Mouse (Mus musculus): Measurements from ENCODE around the gene Sema4c. TPM values are rescaled to one million over a fixed set of nuclear protein-coding genes. Genes with fewer than 3 reads are reported as not detected.

Gene Sema4c
- 1.9 and 3.7 TPM in 2 replicates for total RNA-seq (2017)

DNA sequence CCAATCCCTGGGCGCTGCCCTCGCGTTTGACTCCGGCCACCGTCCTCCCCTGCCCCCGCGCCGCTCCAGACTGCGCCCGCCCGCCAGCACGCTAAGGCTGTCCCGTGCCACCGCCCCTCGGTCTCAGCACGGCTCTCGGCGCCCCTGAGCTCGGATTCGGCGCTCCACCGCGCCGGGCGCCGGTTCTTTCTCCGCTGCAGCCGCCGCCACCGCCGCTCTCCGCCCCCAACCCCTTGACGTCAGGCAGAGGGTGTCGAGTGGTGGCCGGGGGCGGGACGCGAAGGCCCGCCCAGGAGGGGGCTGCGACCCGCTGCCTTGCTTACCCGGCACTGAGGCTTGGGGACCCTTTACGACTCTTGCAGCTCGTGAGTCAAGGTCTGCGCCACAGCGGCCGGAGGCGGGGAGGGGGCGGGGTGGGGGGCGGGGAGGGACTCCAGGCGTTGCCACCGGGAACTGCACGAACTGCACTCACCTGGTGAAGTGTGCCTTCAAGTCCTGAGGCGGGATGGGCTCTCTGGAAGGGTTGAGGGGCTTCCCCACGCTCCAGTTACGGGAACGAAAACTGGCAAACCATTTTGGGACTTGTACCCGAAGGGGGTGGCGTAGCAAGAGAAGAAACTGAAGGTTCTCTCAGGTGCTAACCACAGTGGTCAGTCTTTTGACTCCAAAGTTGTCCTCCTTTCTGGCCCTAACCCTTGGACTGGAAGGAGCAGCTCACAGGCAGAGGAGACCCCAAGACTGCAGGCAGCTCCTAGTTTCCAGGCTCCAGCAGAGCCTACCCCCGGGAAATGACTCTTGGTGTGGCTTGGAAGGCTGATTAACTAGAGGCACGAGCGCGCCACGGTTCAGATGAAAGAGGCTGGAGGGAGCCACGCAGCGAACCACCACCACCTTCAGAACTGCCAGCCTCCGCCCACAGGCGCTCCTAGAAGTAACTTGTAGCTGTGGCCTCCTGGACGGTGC is at the start of gene Sema4c:
Gene Sema4c (minus strand): TSS at position 319 of the 963 bp plus-strand sequence.
- ATAC-seq (replicated peaks in 1 of 2; ENCODE audit: insufficient read depth in 1 of 2, low FRiP score in 2 of 2, low TSS enrichment in 1 of 2, low read depth in 1 of 2, poor library complexity in 2 of 2, severe bottlenecking in 2 of 2) = 0 out of 4 replicates have a peak, but pooled peaks have one; percentile 16 to 19

DNA sequence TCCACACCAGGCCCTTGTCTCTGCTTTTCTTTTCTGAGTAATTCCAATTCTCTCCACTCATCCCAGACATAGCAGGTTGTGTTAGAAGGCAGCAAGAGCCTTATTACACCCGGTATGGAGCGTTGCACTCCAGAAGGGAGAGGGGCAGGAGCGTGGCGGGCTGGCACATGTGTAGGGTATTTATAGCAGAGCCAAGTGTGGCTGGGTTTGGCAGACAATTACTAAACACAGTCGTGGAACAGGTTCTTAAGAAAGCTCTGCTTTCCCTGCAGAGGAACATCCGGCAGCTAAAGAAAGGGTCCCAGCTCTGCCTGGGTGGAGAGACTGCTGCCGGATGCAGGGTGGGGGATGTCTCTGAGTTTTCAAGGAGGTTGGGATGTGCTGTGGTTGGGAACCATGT is 48.8 kb upstream of the Sema4c start:
- ATAC-seq (replicated peaks in 1 of 2; ENCODE audit: insufficient read depth in 1 of 2, low FRiP score in 2 of 2, low TSS enrichment in 1 of 2, low read depth in 1 of 2, poor library complexity in 2 of 2, severe bottlenecking in 2 of 2) = no peak

DNA sequence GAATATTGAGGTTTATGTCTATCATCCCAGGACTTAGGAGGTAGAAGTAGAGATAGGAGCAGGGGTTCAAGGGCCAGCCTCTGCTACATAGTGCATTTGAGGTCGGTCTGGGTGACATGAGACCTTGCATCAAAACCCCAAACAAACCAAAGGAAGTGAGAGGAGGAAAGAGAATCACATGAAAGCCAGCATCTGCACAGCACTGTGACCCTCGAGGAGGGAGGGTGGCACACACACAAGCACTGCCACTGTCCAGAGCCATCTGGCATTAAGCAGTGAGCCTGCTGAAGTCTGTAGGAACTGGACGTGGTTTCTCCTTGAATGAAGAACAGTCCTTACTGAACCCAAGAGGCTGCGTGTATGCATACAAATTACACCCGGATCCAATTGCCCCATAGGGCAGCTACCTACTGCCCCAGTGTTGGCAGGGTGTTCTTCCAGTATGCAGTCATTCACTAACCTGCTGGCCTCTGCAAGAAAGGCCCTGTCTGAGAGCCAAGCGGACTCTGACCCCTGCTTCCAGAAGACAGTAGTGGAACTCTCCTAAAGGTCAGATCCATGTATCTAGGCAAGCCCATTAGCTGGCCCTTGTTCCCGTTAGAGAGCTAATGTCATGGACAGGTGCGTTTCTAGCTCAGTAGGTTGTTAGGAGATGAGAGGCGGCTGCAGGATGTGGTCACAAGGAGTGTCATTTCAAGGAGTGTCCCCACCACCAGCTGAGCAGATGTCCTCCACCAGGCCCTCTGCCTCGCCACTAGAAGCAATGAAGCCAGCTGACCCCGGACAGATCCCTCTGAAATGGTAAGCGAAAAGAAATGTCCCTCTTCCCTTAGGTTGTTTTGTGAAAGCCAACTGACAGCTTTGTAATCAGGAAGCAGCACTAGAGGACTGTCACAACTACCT is 46.4 kb upstream of the Sema4c start:
- peak; percentile 19 to 51; a peak in 3 of 4 replicates for ATAC-seq (replicated peaks in 1 of 2; ENCODE audit: insufficient read depth in 1 of 2, low FRiP score in 2 of 2, low TSS enrichment in 1 of 2, low read depth in 1 of 2, poor library complexity in 2 of 2, severe bottlenecking in 2 of 2)

DNA sequence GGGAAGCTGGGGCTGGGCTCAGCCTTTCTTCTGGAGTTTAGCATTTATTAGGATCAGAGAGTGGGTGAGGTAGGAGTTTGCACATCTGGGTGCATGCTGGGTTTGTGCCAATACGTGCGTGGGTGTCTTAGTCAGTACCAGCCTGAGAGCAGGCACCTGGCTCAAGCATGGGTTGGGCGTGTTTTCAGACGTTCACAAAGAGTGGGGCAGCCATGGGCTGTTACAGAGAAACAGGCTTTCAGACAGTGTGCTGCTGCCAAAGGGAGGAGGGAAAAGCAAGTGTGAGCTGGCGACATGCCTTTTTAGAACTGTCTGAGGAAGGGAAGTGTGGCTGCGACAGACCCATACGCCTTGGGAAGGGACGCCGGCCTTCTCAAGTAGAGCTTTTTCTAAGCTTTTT is 45.2 kb upstream of the Sema4c start:
- 0 out of 4 replicates have a peak, but pooled peaks of 1 of the 2 experiments have one; percentile 8 for ATAC-seq (replicated peaks in 1 of 2; ENCODE audit: insufficient read depth in 1 of 2, low FRiP score in 2 of 2, low TSS enrichment in 1 of 2, low read depth in 1 of 2, poor library complexity in 2 of 2, severe bottlenecking in 2 of 2)

DNA sequence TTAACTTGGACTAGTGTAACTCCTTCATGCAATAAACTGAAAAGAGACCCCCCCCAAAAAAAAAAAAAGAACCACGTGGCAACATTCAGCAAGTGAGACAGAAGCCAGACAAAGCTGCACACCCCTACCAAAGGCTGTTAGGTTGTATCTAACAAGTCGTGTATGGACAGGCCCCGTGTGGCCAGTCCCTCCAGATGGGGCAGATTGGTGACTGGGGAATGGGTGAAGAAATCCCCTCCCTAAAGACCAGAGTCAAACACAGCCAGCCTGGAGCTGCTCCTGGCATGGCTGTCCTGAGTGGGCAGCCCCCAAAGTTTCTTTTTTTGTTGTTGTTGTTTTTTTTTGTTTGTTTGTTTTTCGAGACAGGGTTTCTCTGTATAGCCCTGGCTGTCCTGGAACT is 44.1 kb upstream of the Sema4c start:
- no peak for ATAC-seq (replicated peaks in 1 of 2; ENCODE audit: insufficient read depth in 1 of 2, low FRiP score in 2 of 2, low TSS enrichment in 1 of 2, low read depth in 1 of 2, poor library complexity in 2 of 2, severe bottlenecking in 2 of 2)

DNA sequence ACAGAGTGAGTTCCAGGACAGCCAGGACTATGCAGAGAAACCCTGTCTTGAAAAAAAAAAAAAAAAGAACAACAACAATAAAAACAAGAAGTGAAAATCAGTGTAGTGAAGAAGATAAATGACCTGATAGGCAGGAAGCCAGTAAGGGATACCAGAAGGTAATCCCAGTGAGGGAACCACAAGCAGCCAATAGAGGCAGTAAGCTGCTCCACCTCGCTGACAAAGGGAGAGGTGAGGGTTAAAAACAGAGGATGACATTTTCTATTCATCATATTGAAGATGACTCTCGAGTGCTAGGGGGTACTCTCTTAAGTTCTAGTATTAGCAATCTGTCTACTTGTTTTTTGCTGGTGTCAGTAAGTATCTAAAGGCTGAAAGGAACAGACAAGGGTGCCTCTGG is 40.3 kb upstream of the Sema4c start:
- no peak for ATAC-seq (replicated peaks in 1 of 2; ENCODE audit: insufficient read depth in 1 of 2, low FRiP score in 2 of 2, low TSS enrichment in 1 of 2, low read depth in 1 of 2, poor library complexity in 2 of 2, severe bottlenecking in 2 of 2)

DNA sequence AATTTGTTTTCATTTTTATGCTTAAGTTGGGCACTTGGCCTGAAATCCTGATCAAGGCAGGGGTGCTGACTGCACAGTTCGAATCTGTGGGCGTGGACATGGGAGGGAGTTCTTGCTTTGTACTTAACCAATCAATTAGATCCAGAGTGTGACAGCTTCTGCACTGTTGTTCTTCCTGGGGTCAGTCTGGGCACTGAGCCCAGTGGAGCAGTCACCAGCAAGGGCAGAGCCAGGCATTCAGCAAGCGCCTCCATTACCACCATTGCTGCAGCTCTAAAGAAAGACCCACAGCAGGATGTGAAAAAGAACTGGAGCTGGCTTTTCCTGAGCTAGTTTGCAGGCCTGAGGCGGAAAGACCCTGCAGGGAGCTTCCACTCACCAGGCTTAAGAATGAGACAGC is 38.0 kb upstream of the Sema4c start:
- ATAC-seq (replicated peaks in 1 of 2; ENCODE audit: insufficient read depth in 1 of 2, low FRiP score in 2 of 2, low TSS enrichment in 1 of 2, low read depth in 1 of 2, poor library complexity in 2 of 2, severe bottlenecking in 2 of 2) = no peak

DNA sequence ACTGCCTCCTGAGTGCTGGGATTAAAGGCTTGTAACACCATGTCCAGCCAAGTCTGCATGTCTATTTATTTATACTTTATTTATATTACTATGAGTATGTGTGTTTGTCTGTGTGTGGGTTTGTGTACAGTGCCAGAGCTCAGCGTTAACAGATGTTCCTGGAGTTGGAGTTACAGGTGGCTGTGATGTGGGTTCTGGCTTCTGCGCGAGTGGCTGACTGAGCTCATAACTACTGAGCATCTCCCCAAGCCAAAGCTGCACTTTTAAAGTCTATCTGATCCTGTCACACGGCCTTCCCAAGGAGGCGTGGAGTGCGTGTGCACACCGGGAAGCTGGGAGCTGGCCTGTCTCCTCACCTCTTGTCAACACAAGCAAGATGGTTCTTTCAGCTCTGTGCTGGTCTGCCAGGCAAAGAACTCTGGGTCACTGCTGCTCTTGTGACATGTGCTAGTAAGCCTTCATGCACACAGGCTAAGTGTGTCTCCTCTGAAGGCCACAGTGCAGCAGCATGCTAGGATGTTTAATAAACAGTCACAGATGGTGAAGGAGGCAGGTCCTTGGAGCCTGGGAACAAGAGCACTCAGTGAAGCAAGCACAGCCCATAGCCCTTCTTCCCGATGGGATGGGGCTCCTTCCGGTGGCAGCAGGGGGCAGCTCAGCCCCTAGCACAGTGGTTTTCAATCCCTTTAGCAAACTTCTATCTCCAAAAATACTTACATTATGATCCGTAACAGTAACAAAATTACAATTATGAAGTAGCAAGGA is 37.2 kb upstream of the Sema4c start:
- ATAC-seq (replicated peaks in 1 of 2; ENCODE audit: insufficient read depth in 1 of 2, low FRiP score in 2 of 2, low TSS enrichment in 1 of 2, low read depth in 1 of 2, poor library complexity in 2 of 2, severe bottlenecking in 2 of 2) = no peak

DNA sequence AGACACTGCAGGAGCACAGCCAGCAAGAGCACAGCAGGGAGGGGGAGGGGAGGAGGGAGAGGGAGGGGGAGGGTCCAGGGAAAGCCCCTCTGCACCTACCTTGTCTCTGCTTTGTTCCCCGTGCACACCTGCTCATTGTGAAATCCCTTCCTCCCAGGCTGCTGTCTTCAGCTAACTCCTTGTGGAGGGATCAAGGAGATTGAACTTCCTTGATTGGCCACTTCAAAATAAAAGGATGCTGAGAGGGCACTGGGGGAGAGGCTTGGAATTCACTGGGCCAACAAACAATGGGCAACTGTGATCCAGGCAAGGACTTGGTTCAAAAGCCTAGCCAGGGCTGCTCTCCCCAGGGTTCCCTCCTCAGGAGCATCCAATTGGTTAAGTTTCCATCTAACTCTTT is 35.0 kb upstream of the Sema4c start:
- ATAC-seq (replicated peaks in 1 of 2; ENCODE audit: insufficient read depth in 1 of 2, low FRiP score in 2 of 2, low TSS enrichment in 1 of 2, low read depth in 1 of 2, poor library complexity in 2 of 2, severe bottlenecking in 2 of 2) = no peak

DNA sequence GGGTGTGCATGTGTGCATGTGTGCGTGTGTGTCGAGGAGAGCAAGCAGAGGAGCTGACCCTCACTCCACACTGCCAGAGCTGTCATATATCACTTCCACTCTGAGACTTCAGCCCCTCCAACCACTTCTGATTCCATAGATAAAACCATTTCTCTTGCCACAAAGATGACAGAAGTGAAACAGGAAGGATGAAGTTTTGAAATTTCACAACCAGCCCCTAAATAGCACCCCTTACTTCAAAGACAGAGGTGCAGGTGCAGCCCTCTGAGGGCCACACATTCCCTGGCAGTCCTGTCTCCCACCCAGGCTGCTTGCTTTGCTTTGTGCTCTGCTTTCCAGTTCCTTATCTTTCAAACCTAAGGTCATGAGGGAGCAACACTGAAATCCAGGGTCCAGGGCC is 33.3 kb upstream of the Sema4c start:
- peak in 1 of 2 experiments; percentile 23; a peak in 1 of 4 replicates for ATAC-seq (replicated peaks in 1 of 2; ENCODE audit: insufficient read depth in 1 of 2, low FRiP score in 2 of 2, low TSS enrichment in 1 of 2, low read depth in 1 of 2, poor library complexity in 2 of 2, severe bottlenecking in 2 of 2)

DNA sequence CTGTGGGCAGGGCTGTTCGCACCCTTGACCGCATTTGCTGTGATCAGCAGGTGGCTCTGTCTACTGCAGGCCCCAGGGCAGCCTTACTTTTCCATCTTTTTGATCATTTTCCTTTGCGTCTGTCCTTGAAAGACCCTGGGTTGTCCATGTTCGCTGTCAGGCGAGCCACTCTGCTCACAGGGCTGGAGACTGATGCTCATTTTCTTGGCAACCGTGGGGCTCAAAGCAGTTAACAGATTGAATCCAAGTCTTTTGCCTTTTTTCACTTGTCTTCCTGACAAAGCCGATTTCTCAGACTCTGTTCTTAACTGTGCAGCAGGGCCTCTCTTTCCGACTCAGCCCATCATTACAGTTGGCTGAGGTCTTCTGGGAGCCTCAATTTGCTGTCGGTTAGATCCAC is 32.5 kb upstream of the Sema4c start:
- ATAC-seq (replicated peaks in 1 of 2; ENCODE audit: insufficient read depth in 1 of 2, low FRiP score in 2 of 2, low TSS enrichment in 1 of 2, low read depth in 1 of 2, poor library complexity in 2 of 2, severe bottlenecking in 2 of 2) = no peak

DNA sequence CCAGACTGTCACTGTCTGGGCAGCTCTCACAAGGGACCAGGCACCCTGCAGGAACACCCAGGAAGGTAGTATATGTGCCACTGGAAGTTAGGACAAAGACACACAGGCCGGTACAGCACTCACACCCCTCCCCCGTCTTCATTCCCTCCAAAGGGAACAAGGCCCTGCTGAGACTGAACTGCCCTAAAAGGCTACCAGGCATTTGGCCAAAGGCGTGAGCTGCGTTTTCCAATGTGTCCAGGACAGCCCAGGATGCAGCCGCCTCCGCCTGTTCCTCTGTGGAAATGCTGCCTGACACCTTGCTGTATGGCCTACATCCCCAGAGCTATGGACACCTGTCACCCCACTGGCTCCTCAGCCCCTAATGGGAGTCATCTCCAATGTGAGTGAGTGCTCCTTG is 31.3 kb upstream of the Sema4c start:
- ATAC-seq (replicated peaks in 1 of 2; ENCODE audit: insufficient read depth in 1 of 2, low FRiP score in 2 of 2, low TSS enrichment in 1 of 2, low read depth in 1 of 2, poor library complexity in 2 of 2, severe bottlenecking in 2 of 2) = no peak

DNA sequence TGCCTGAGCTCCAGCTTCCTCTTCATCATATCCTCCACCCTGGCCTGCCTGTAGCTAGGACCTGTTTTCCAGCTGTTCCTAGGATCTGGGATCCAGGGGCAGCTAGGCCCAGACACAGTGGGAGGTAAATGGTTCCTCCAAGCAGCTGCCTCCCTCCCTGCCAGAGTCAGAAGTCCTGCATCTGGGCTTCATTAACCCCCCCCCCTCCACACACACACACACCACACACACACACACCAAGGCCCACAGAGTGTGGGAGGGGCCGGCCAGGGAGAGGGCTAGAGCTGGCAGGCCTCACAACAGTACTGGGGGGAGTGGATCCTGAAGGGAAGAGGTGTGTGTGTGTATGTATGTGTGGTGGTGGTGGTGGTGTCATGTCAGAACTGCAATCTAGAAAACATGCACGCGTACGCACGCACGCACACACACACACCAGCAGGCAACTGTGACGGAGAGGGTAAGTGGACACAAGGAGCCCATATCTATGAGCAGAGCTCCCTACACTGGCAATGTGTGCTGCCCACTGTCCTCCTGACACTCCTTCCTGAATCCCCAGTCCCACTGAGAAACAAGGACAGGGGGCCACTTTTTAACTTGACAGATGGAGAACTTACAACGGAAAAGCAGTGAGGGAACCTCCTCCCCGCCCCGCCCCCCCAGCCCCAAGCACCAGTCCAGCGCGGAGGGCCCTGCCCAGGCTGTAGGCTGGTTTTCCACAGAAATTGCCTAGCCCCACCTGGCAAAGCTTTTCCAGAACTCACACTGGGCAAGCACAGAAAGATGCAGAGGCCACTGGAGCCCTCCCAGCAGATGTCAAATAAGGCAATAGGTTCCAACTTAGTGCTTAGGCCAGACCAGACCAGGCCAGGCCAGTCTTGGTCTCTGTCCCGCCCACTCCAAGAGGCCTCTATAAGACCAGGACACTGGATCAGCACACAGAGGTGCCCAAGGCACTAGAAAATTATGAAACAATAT is 30.6 kb upstream of the Sema4c start:
- ATAC-seq (replicated peaks in 1 of 2; ENCODE audit: insufficient read depth in 1 of 2, low FRiP score in 2 of 2, low TSS enrichment in 1 of 2, low read depth in 1 of 2, poor library complexity in 2 of 2, severe bottlenecking in 2 of 2) = peak in 1 of 2 experiments; percentile 13; a peak in 1 of 4 replicates

DNA sequence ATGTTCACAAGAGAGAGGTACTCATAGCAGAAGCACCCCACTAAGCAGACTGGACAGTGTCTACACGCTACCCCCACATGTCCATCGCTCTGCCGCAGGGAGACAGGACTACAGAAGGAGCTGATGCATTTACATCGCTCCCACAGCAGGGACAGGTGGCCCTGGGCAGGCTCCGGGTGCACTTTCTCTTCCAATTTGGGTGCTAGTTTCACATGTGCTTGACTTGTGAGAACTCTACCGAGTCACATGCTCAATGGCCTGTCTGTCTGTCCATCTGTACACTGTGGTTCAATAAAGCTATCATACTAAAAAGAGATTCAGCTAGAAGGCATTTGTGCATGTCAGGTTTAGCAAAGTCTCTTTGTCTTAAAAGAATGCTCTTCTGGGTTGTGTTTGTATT is 29.7 kb upstream of the Sema4c start:
- no peak for ATAC-seq (replicated peaks in 1 of 2; ENCODE audit: insufficient read depth in 1 of 2, low FRiP score in 2 of 2, low TSS enrichment in 1 of 2, low read depth in 1 of 2, poor library complexity in 2 of 2, severe bottlenecking in 2 of 2)

DNA sequence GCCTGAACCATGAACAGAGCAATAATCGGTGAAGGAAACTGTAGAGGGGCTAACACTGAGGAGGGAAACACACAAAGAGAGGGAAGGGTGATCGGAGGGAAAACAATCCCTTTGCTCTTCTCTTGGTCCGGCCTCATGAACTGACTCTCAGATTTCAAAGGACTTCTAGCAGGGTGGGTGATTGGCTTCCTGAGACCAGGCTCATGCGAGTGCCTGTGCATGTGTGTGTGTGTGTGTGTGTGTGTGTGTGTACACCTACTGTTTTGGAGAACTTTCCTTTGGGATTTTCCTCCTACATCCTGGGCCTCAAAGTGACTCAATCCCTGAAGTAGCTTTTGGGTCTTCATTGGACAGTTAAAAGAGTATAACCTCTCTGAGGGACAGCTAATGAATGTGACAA is 28.1 kb upstream of the Sema4c start:
- ATAC-seq (replicated peaks in 1 of 2; ENCODE audit: insufficient read depth in 1 of 2, low FRiP score in 2 of 2, low TSS enrichment in 1 of 2, low read depth in 1 of 2, poor library complexity in 2 of 2, severe bottlenecking in 2 of 2) = no peak

DNA sequence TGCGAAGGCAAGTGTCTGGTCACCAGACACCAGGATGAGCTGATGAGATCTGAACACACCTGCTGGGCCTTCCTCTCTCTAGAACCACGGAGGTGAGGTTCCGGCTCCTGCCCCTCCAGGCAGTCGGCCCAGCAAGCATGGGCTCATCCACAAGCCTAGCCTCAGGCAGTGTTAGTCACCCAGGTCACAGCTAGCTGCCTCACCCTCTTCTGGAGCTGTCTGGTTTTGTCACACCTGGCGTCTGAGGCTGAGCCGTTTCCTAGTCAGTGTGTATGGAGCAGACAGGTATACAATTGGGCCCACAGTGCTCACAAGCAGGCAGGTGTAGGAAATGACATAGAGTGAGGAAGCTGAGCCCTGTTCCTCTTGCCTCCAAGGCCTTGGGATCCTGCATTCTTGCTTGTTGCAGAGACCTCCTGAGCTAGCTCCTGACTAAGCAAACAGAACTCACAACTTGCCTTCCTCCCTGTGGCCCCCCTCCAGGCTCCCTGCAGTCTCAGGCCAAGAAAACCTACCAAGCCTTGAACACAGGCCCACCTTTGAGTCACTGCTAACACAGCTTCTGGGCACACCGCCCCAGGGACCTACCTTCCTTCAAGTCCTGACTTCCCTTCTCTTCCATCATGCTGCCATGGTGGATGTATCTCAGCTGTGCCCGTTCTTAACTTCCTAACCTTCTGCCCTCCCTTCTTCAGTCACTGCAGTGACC is 25.4 kb upstream of the Sema4c start:
- no peak for ATAC-seq (replicated peaks in 1 of 2; ENCODE audit: insufficient read depth in 1 of 2, low FRiP score in 2 of 2, low TSS enrichment in 1 of 2, low read depth in 1 of 2, poor library complexity in 2 of 2, severe bottlenecking in 2 of 2)
